Mouse (Mus musculus): Measurements from ENCODE around the gene Olfr43.

The Olfr43 gene

DNA sequence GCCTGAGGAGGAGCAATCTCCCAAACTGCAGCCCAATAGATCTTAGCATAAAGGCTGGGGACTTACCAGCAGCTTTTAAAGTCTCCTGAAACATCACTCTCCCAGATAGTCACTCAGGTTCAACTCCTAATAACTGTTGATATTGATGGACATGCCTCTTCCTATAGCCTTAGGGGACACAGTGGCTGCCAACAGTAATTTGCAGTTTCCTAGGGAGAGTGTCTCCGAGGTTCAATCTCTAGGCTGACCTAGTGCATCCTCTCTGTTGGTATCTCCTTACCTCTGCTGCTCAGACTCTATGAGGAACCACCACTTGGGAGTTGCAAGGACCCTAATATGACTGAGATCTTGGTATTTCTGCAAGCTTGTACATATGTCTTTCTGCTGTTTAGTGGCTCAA lies at the start of gene Olfr43:
Gene Olfr43 (minus strand): TSS at position 101 of the 400 bp plus-strand sequence.
- DNase-seq, result no peak

DNA sequence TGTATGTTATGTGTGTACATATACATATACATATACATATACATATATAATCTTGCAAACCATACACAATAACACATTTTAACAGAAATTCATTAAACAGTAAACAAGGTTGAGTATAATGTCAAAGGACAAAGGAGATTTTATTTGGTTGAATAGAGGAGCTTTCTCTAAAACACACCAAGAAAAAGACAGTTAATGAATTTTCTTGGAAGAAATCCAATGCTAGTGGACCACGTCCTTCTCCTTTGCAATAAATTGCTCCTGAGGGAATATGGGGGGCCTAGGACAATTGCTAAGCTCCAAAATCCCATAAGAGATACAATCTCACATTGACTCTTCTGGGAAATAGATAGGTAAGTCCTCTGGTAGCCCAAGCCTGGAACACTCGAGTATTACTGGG lies 48.3 kb upstream of the Olfr43 start, which contains the start of gene Olfr406:
Gene Olfr406 (plus strand): TSS at position 301 of the 400 bp plus-strand sequence.
- no peak for DNase-seq

DNA sequence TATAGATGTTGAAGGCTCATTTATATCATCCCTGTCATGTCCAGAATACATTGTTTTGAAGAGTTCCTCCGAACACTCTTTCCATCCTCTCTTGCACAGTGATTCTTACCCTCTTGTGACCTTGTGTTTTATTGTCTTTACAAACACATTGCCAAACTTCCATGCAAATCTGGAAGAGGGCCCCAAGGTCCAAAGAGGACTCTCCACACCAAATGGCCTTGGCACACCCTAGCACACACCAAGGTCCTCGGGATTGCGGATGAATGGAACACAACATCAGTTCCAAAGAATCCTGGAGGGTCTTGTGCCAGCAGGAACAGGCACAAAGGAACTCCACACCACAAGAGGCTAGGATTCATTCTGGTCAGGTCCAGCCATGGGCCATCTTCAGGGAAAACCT lies 30.0 kb upstream of the Olfr43 start:
- DNase-seq, result no peak

- DNase-seq, result no peak
Measured at GRCm38 (mm10) chr11:74185949-74186348, 25.2 kb downstream of the Olfr43 start, which contains the start of gene Olfr403. Gene Olfr403 (plus strand): TSS chr11:74186249.

DNA sequence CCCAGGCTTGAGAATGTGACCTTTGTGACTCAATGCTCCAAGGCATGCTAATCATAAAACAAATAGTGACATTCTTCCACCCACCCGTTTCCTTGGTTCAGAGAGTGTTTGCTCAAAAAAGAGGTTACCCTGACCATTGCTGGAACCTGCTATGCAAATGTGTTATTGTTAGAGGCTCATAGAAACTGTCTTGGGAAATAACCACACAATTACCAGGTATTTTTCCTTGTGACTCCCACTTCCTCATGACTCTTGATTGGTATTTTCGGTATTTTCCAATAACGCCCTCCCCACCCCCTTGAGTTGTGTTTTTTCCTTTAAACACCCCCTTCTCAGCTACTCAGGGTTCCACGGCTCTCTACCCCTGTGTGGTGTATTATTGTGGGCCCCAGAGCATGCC lies 27.4 kb downstream of the Olfr43 start:
- DNase-seq, result no peak

DNA sequence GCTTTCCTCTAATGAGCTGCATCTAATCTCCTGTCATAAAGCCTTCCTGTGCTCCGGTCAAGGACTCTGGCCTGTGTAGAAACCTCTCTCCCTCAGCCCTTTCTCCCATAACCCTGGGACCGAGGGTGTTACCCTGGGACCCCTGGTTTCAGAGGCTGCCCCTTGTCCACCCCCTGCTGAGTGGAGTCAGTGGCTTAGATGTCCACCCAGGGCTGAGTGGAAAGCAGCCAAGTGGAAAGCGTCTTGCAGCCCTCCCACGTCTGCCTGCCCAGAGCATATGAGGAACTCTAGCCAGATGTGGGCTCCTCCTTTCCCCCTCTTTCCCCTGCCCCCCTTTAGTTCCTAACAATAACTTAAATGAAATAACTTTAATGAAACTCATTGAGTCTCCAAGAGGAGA lies 28.0 kb downstream of the Olfr43 start:
- no peak for DNase-seq

DNA sequence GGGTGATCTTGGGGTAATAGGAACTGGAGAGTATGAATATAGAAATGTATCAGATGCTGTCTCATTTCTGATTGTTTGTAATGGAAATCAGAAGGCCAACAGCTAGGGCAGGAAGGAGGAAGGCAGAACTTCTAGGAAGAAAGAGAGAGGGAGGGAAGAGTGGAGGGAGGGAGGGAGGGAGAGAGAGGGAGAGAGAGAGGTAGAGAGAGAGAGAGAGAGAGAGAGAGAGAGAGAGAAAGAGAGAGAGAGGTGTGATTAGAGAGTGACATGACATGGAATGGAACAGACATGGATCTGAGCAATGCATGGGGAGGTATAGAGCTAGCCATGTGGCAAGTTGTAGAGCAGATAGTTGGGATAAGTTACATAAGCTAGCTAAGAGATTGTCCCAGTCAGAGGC lies 42.4 kb downstream of the Olfr43 start:
- no peak for DNase-seq
